Mouse (Mus musculus) naive thymus-derived CD4-positive, alpha-beta T cell, adult 2 months (primary cell): ENCODE measurements around the gene Atf7.
"Not testable (repeated sequence)": the region's sequence is repeated elsewhere in the genome, so short reads cannot be mapped to it uniquely, and the experiment has no call there.

Experiments used
- DNase-seq: peaks from one replicate; pipeline ENCODE4 v3.0.0-alpha.2; 2011; ENCODE audit warnings: low read depth

Atf7 gene

GRCm38 (mm10) chr15:102624970-102625686 lies at the start of gene Atf7, which contains the start of gene Gm28047:
Gene Atf7 (minus strand): TSS chr15:102625464.
Gene Gm28047 (minus strand): TSS chr15:102625067.
- peak; percentile 99 for DNase-seq

- DNase-seq = no peak
Measured at GRCm38 (mm10) chr15:102673548-102673947, 48.3 kb upstream of the Atf7 start.

GRCm38 (mm10) chr15:102672215-102673071 lies 47.2 kb upstream of the Atf7 start, which contains the start of gene Atp5g2:
Gene Atp5g2 (minus strand): TSS chr15:102672352.
- peak; percentile 34 for DNase-seq

- peak; percentile 63 for DNase-seq
Measured at GRCm38 (mm10) chr15:102671721-102672214, 46.5 kb upstream of the Atf7 start.

- peak; percentile 99 for DNase-seq
Measured at GRCm38 (mm10) chr15:102670767-102671575, 45.7 kb upstream of the Atf7 start.

- DNase-seq = no peak
Measured at GRCm38 (mm10) chr15:102670281-102670680, 45.0 kb upstream of the Atf7 start.

- no peak for DNase-seq
Measured at GRCm38 (mm10) chr15:102669571-102669970, 44.3 kb upstream of the Atf7 start.

GRCm38 (mm10) chr15:102665494-102665893 lies 40.2 kb upstream of the Atf7 start:
- peak; percentile 79 for DNase-seq

GRCm38 (mm10) chr15:102663825-102664224 lies 38.6 kb upstream of the Atf7 start:
- DNase-seq = no peak

- DNase-seq = not testable (repeated sequence)
Measured at GRCm38 (mm10) chr15:102662601-102663000, 37.3 kb upstream of the Atf7 start.

GRCm38 (mm10) chr15:102657926-102658381 lies 32.7 kb upstream of the Atf7 start:
- DNase-seq = no peak

GRCm38 (mm10) chr15:102656658-102657057 lies 31.4 kb upstream of the Atf7 start:
- DNase-seq = no peak

GRCm38 (mm10) chr15:102651928-102652660 lies 26.8 kb upstream of the Atf7 start:
- not testable (repeated sequence) for DNase-seq

GRCm38 (mm10) chr15:102651107-102651506 lies 25.8 kb upstream of the Atf7 start:
- no peak for DNase-seq

GRCm38 (mm10) chr15:102635817-102636216 lies 10.6 kb upstream of the Atf7 start:
- no peak for DNase-seq

GRCm38 (mm10) chr15:102634684-102635083 lies 9.4 kb upstream of the Atf7 start:
- DNase-seq = no peak

GRCm38 (mm10) chr15:102625687-102626055 lies 407 bp upstream of the Atf7 start:
- no peak for DNase-seq

GRCm38 (mm10) chr15:102624291-102624969 lies 834 bp downstream of the Atf7 start:
- no peak for DNase-seq

- DNase-seq = no peak
Measured at GRCm38 (mm10) chr15:102623121-102623520, 2.1 kb downstream of the Atf7 start.

- DNase-seq = no peak
Measured at GRCm38 (mm10) chr15:102622536-102622935, 2.7 kb downstream of the Atf7 start.

GRCm38 (mm10) chr15:102620765-102621164 lies 4.5 kb downstream of the Atf7 start:
- no peak for DNase-seq
